ENCODE assay signal across 25 mouse cellular contexts in genomic region chr17:7189975-7190374, GRCm38 (mm10). TPM values are rescaled to one million over a fixed set of nuclear protein-coding genes. Genes with fewer than 3 reads are reported as not detected.
DNase-seq lines count a peak whose midpoint lies in the region; ATAC-seq lines count a peak whose summit lies in the region.
"Had no signal": no experiment of that assay in that cellular context is flagged by ENCODE, and none has a peak within 500 bp of the region (broad histone marks: within the 10 kb centered on the region; RNA-seq: fewer than 3 reads in every experiment).

No protein-coding gene starts in this region.

- no peaks in the 10 kb centered on the region for H3K27me3 ChIP-seq in heart, embryonic 10.5 days (ENCODE audit: insufficient read depth, poor library complexity, severe bottlenecking)
- H3K27me3 ChIP-seq: embryonic facial prominence, embryonic 13.5 days; forebrain, embryonic 12.5 days; heart, embryonic 12.5 days; neural tube, embryonic 15.5 days had no signal

- H3K36me3 ChIP-seq in heart, embryonic 10.5 days: peaks cover 29% of the 10 kb centered on the region
- H3K36me3 ChIP-seq: embryonic facial prominence, embryonic 13.5 days; neural tube, embryonic 15.5 days had no signal

- H3K4me1 ChIP-seq in heart, embryonic 10.5 days: peaks cover 21% of the 10 kb centered on the region
- H3K4me1 ChIP-seq: embryonic facial prominence, embryonic 13.5 days; forebrain, embryonic 12.5 days had no signal

- no peaks in the 10 kb centered on the region for H3K9me3 ChIP-seq in heart, embryonic 10.5 days
- H3K9me3 ChIP-seq: embryonic facial prominence, embryonic 13.5 days; forebrain, embryonic 12.5 days; heart, embryonic 12.5 days; hindbrain, embryonic 10.5 days; neural tube, embryonic 15.5 days had no signal

- no peak overlapping the region for H3K4me3 ChIP-seq in heart, embryonic 10.5 days
- H3K4me3 ChIP-seq: embryonic facial prominence, embryonic 13.5 days; erythroblast, embryonic 14.5 days; forebrain, embryonic 12.5 days; heart, embryonic 12.5 days; hindbrain, embryonic 10.5 days; neural tube, embryonic 15.5 days had no signal

- no peak for DNase-seq in cerebellum, postnatal 10 days
- no peak for DNase-seq in heart, embryonic 10.5 days (ENCODE audit: low spot score)
- no peak for DNase-seq in heart, adult 8-10 months (ENCODE audit: low spot score)
- peak; percentile 53 to 58 for DNase-seq in right cerebral cortex, adult 2 months (ENCODE audit: low spot score in 2 of 2)
- no peak for DNase-seq in right cerebral cortex, postnatal 4 days
- no peak for DNase-seq in thymus, postnatal 25 days
- no peak for DNase-seq in retina, embryonic 14.5 days (ENCODE audit: low spot score)
- DNase-seq: adrenal gland, adult 8-10 months; embryo, embryonic 11 days; gastrocnemius, postnatal 10 days; heart, postnatal 10 days; kidney, adult 9 months; kidney, postnatal 14 days; layer of hippocampus, postnatal 36 days had no signal

- ATAC-seq in cerebellum, adult (ENCODE audit: insufficient number of reproducible peaks, low FRiP score, low TSS enrichment): peak; percentile 52; the same call in 1 of the 2 replicates
- ATAC-seq: activated CD4-positive, CD25-positive, alpha-beta regulatory T cell, adult 4 months; hindbrain, embryonic 16.5 days; intestine, embryonic 16.5 days; lung, postnatal 0 days had no signal

- peak overlapping the region; percentile 47; the same call in 1 of the 2 replicates for H3K27ac ChIP-seq in heart, embryonic 10.5 days
- H3K27ac ChIP-seq: embryonic facial prominence, embryonic 13.5 days; forebrain, embryonic 12.5 days; hindbrain, embryonic 10.5 days; neural tube, embryonic 15.5 days had no signal

- WGBS in heart, embryonic 10.5 days: 86% methylated on average over 10 of the region's 10 CpGs

RNA-seq across cellular contexts. Expression of gene Rps6ka2, which starts 20.1 kb away (rescaled TPM):
- polyA plus RNA-seq in heart, embryonic 10.5 days (2016; fragmentation: Nextera tagmentation; extraction: Ambion mirVana): 50.1 and 70.3 TPM in 2 replicates
- total RNA-seq in heart, adult 8-10 months (2022): 10 to 100 TPM; 44.5 to 56.3 (median 52.4) TPM

Comparison
In these comparisons a context has a peak if more than half of its experiments do, and no peak if none do; other contexts are left out.
1. DNase-seq: peak in right cerebral cortex, adult 2 months (2 of 2); none in cerebellum, postnatal 10 days (0 of 2), heart, embryonic 10.5 days (single experiment), heart, adult 8-10 months (single experiment), right cerebral cortex, postnatal 4 days (single experiment), thymus, postnatal 25 days (single experiment) and retina, embryonic 14.5 days (single experiment).